In genomic region chr13:68607652-68608405, GRCm38 (mm10) we compare ENCODE assay signal across 9 mouse cellular contexts. TPM values are rescaled to one million over a fixed set of nuclear protein-coding genes. Genes with fewer than 3 reads are reported as not detected.
DNase-seq lines count a peak whose midpoint lies in the region; ATAC-seq and TF ChIP-seq lines count a peak whose summit lies in the region.
"Had no signal": no experiment of that assay in that cellular context is flagged by ENCODE, and none has a peak within 500 bp of the region (broad histone marks: within the 10 kb centered on the region; RNA-seq: fewer than 3 reads in every experiment).

No protein-coding gene starts in this region.

- WGBS in embryonic facial prominence, embryonic 10.5 days: 58% methylated on average over 21 of the region's 21 CpGs
- 48% methylated on average over 21 of the region's 21 CpGs for WGBS in intestine, embryonic 16.5 days
- 62% methylated on average over 21 of the region's 21 CpGs for WGBS in neural tube, embryonic 14.5 days

- no peak overlapping the region for H3K4me3 ChIP-seq in left cerebral cortex, adult 2 months
- peak overlapping the region; percentile 21; the same call in 1 of the 2 replicates for H3K4me3 ChIP-seq in embryonic facial prominence, embryonic 10.5 days
- peak overlapping the region; percentile 7 for H3K4me3 ChIP-seq in intestine, embryonic 16.5 days (ENCODE audit: low read length)
- no peak overlapping the region for H3K4me3 ChIP-seq in neural tube, embryonic 14.5 days (ENCODE audit: low read depth, low read length)

- no peak for DNase-seq in left cerebral cortex, adult 2 months (ENCODE audit: extremely low spot score in 1 of 2, low spot score in 2 of 2)
- no peak for DNase-seq in left cerebral cortex, postnatal 14 days (ENCODE audit: low spot score in 2 of 2)
- DNase-seq in embryonic facial prominence, embryonic 10.5 days (ENCODE audit: low spot score): peak; percentile 19
- DNase-seq in cerebellum, adult 11-12 months: no peak
- DNase-seq in frontal cortex, postnatal 25 days (ENCODE audit: low spot score in 2 of 2): no peak
- DNase-seq: adrenal gland, postnatal 36 days had no signal

- H3K27me3 ChIP-seq in embryonic facial prominence, embryonic 10.5 days (replicated peaks; ENCODE audit: low read depth, poor library complexity, severe bottlenecking): no peaks in the 10 kb centered on the region
- H3K27me3 ChIP-seq in intestine, embryonic 16.5 days (replicated peaks; ENCODE audit: control insufficient read depth, insufficient read depth, low read length): no peaks in the 10 kb centered on the region
- no peaks in the 10 kb centered on the region for H3K27me3 ChIP-seq in neural tube, embryonic 14.5 days (ENCODE audit: control insufficient read depth, insufficient read depth, low read length)

- no peaks in the 10 kb centered on the region for H3K36me3 ChIP-seq in embryonic facial prominence, embryonic 10.5 days (replicated peaks)
- no peaks in the 10 kb centered on the region for H3K36me3 ChIP-seq in intestine, embryonic 16.5 days (ENCODE audit: control insufficient read depth, insufficient read depth, low read length)
- no peaks in the 10 kb centered on the region for H3K36me3 ChIP-seq in neural tube, embryonic 14.5 days (ENCODE audit: control insufficient read depth, insufficient read depth, low read length)

- no peaks in the 10 kb centered on the region for H3K9me3 ChIP-seq in embryonic facial prominence, embryonic 10.5 days
- no peaks in the 10 kb centered on the region for H3K9me3 ChIP-seq in intestine, embryonic 16.5 days (ENCODE audit: control insufficient read depth, low read length)
- H3K9me3 ChIP-seq in neural tube, embryonic 14.5 days (ENCODE audit: control insufficient read depth, low read length): no peaks in the 10 kb centered on the region

- peaks cover 13% of the 10 kb centered on the region; the same call in 1 of the 2 replicates for H3K4me1 ChIP-seq in embryonic facial prominence, embryonic 10.5 days
- peaks cover 3% of the 10 kb centered on the region; the same call in 1 of the 2 replicates for H3K4me1 ChIP-seq in intestine, embryonic 16.5 days (ENCODE audit: control insufficient read depth, insufficient read depth, low read length)
- H3K4me1 ChIP-seq in neural tube, embryonic 14.5 days (ENCODE audit: control insufficient read depth, insufficient read depth, low read length): 0 out of 2 replicates have a peak, but pooled peaks cover 3% of the 10 kb centered on the region

- intact Hi-C loops in left cerebral cortex, adult 2 months (cut with DNase I): loop anchor here (10.0 kb wide), 1 partner anchor 477 kb away; no protein-coding TSS in a partner anchor
- intact Hi-C loops in left cerebral cortex, postnatal 14 days (cut with DNase I): no loop called here

- ATAC-seq in intestine, embryonic 16.5 days: peak; percentile 43
- peak; percentile 29; the same call in 1 of the 2 replicates for ATAC-seq in neural tube, embryonic 14.5 days (ENCODE audit: low read depth)

- no peak for TF ChIP-seq CTCF in left cerebral cortex, adult 2 months (IDR thresholded peaks at IDR 0.05)

- peak overlapping the region; percentile 17; the same call in 1 of the 2 replicates for H3K9ac ChIP-seq in intestine, embryonic 16.5 days (ENCODE audit: low read depth, low read length)
- no peak overlapping the region for H3K9ac ChIP-seq in neural tube, embryonic 14.5 days (replicated peaks; ENCODE audit: low read depth, low read length)

- peak overlapping the region; percentile 64 for H3K27ac ChIP-seq in left cerebral cortex, adult 2 months
- H3K27ac ChIP-seq in embryonic facial prominence, embryonic 10.5 days (replicated peaks): no peak overlapping the region
- H3K27ac ChIP-seq in intestine, embryonic 16.5 days (ENCODE audit: low read length): no peak overlapping the region
- H3K27ac ChIP-seq in neural tube, embryonic 14.5 days (ENCODE audit: low read depth, low read length): no peak overlapping the region

- H3K4me2 ChIP-seq in intestine, embryonic 16.5 days (ENCODE audit: low read depth, low read length): peak overlapping the region; percentile 28
- H3K4me2 ChIP-seq in neural tube, embryonic 14.5 days (ENCODE audit: low read depth, low read length): no peak overlapping the region

RNA-seq across cellular contexts. Expression of gene 1700001L19Rik, which starts 10.6 kb away (rescaled TPM):
- 10 to 100 TPM; 19.9 to 22.0 TPM for total RNA-seq in left cerebral cortex, adult 2 months (2021)
- 10 to 100 TPM; 25.6 to 28.2 TPM for total RNA-seq in left cerebral cortex, postnatal 14 days (2021)
- polyA plus RNA-seq in embryonic facial prominence, embryonic 10.5 days (2016; fragmentation: Nextera tagmentation; extraction: Ambion mirVana): 0.55 TPM in 2 replicates
- 0.17 and 0.45 TPM in 2 replicates for polyA plus RNA-seq in intestine, embryonic 16.5 days (2015; fragmentation: Nextera tagmentation; extraction: Ambion mirVana)
- polyA plus RNA-seq in neural tube, embryonic 14.5 days (2014; fragmentation: Nextera tagmentation; extraction: Ambion mirVana): 4.3 and 5.3 TPM in 2 replicates
- polyA plus RNA-seq: spleen, adult 2 months had no signal

RNA-seq across cellular contexts. Expression of gene Fastkd3, which starts 25.8 kb away (rescaled TPM):
- total RNA-seq in left cerebral cortex, adult 2 months (2021): 10 to 100 TPM; 14.9 to 18.9 TPM
- 10 to 100 TPM; 13.1 to 15.4 TPM for total RNA-seq in left cerebral cortex, postnatal 14 days (2021)
- polyA plus RNA-seq in embryonic facial prominence, embryonic 10.5 days (2016; fragmentation: Nextera tagmentation; extraction: Ambion mirVana): 46.1 and 52.5 TPM in 2 replicates
- polyA plus RNA-seq in intestine, embryonic 16.5 days (2015; fragmentation: Nextera tagmentation; extraction: Ambion mirVana): 33.1 and 33.7 TPM in 2 replicates
- polyA plus RNA-seq in neural tube, embryonic 14.5 days (2014; fragmentation: Nextera tagmentation; extraction: Ambion mirVana): 23.7 and 28.2 TPM in 2 replicates

RNA-seq across cellular contexts. Expression of gene Mtrr, which starts 25.9 kb away (rescaled TPM):
- 10 to 100 TPM; 14.8 to 15.5 TPM for total RNA-seq in left cerebral cortex, adult 2 months (2021)
- total RNA-seq in left cerebral cortex, postnatal 14 days (2021): 10 to 100 TPM; 10.3 to 16.5 TPM
- 23.6 and 26.4 TPM in 2 replicates for polyA plus RNA-seq in embryonic facial prominence, embryonic 10.5 days (2016; fragmentation: Nextera tagmentation; extraction: Ambion mirVana)
- polyA plus RNA-seq in intestine, embryonic 16.5 days (2015; fragmentation: Nextera tagmentation; extraction: Ambion mirVana): 12.6 and 14.6 TPM in 2 replicates
- 12.0 and 14.8 TPM in 2 replicates for polyA plus RNA-seq in neural tube, embryonic 14.5 days (2014; fragmentation: Nextera tagmentation; extraction: Ambion mirVana)

Comparison
In these comparisons a context has a peak if more than half of its experiments do, and no peak if none do; other contexts are left out.
1. H3K4me3 ChIP-seq: peak in embryonic facial prominence, embryonic 10.5 days (single experiment) and intestine, embryonic 16.5 days (single experiment); none in left cerebral cortex, adult 2 months (single experiment) and neural tube, embryonic 14.5 days (single experiment).